Mouse (Mus musculus): ENCODE results near the gene Vma21.

Gene Vma21

DNA sequence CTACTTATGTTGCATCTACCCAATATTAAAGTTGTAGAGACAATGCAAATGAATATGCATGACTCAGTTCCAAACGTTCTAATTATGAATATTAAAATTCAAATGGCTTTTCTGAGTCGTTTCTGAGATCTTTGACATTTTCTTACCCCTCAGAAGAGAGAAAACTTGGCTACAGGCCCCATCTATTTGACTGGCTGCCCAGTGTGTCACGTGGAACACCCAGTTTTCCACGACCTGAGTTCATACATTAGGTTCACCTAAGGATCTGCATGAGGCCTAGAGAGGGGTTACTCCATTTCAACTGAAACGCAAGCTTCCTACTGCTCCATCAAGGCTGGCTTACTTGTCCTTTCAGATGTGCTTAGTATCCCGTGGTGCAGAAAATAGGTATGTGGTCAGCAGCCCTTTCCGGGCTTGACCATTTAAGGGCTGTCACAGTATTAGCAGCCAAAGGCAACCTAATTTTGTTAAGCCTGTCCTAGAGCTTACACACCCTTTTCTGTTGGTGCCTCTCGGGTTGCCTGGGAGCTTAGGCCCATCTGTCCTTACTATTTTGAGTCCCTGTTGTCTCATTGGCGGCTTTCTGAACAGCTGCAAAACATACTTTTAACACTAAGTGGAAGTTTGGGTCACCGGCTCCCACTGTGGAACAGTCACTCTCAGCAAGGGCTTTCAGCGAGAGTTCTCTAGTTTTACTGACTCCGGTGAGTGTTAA, at the start of gene Vma21:
TSS of gene Vma21 (plus strand) at position 294 of the 715 bp plus-strand sequence.
- ATAC-seq (ENCODE audit: low TSS enrichment): peak; percentile 31; the same call in 1 of the 2 replicates

GRCm38 (mm10) chrX:71767909-71768308, 47.8 kb upstream of the Vma21 start:
- no peak for ATAC-seq (ENCODE audit: low TSS enrichment)

DNA sequence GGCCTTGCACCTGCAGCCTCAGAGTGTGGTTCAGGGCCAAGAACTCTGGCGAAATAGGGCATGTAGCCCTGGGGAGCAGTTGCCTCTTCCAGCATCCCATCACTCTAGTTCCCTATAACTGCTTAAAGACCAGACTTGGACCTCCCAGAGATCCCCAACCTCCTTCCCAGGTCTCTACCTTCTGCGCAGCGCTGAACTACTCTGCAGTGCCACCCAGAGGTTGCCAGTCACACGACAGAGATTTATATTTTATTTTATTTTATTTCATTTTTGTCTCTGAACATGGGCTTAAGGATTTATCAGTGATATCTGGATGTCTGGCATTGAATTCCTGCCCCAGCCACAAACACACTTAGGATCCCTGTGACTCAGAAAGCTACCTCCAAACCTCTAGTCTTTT, 24.6 kb upstream of the Vma21 start:
- no peak for ATAC-seq (ENCODE audit: low TSS enrichment)

- ATAC-seq (ENCODE audit: low TSS enrichment): no peak
Measured at GRCm38 (mm10) chrX:71797766-71798165, 18.0 kb upstream of the Vma21 start.

- no peak for ATAC-seq (ENCODE audit: low TSS enrichment)
Measured at GRCm38 (mm10) chrX:71798883-71799282, 16.8 kb upstream of the Vma21 start.

DNA sequence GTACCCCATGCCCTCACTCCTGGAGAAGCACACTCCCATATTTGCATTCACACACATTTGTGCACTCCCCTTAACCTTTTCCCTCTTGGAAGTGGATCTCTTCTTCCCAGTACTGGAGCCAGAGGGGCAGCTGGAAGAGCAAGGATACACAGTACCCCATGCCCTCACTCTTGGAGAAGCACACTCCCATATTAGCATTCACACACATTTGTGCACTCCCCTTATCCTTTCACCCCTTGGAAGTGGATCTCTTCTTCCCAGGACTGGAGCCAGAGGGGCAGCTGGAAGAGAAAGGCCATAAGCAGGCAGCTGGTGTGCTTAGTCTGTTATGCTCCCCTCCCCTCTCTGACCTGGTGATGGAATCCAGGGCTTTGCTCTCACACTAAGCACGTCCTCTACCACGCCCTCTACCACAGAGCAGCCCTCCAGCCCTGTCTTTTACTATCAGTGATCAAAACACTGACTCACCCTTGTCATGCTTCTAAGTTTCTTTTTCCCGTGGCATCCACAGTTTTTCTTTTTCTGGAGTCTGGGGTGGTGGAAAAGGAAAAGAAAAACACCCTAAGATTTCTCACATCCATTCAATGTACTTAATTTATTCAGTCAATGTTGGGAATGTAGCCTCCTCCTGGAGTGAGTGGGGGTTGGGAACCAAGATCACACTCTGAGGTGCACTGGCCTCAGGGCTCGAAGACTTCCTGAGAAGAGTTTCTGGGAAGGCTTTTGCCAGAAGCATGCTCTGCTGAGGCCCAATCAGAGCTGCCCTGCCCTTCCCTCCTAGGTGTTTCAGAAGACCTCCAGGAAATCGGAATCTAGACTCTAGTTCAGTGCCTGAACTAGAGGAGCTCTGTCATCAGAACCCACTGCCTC, 3.5 kb upstream of the Vma21 start:
- no peak for ATAC-seq (ENCODE audit: low TSS enrichment)

DNA sequence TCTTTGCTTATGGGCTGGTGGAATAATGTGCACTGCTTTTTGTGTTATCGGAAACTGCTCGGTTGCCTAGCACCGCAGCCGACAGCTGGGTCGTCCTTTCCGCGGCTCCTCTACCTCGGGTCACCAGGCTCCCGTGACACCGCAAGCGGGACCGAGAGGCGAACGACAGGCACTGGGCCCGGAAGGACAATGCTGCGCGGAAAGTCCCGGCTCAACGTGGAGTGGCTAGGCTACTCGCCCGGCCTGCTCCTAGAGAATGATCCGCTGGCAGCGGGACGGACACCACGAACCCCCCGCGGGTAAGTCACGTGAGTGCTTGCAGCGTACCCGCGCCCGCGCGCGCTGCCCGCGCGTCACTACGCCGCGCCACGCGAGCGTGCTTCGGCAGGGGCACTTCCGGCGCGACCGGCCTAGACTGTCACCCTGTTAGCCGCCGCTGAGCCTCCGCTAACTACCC, 705 bp downstream of the Vma21 start:
- peak; percentile 99 for ATAC-seq (ENCODE audit: low TSS enrichment)

DNA sequence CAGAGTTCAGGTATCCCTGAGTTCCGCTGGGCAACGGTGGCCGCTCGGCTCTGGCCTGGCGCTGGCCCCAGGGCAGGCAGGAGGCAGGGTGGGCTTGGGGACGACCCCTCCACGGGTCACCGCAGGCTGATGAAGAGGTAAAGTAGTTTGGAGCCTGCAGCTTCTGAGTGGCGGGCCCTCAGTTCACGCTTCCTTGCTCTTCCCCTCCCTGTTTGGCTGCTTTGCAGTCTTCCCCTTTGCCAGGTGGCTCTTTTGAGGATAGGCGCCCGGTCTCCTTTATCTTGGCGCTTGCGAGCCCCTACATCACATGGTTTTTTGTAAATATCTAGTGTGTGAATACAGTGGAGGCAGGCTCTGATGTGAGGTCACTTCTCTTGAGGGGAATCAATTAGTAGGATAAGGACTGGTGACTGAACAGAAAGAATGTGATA, 1.2 kb downstream of the Vma21 start:
- peak; percentile 21; the same call in 1 of the 2 replicates for ATAC-seq (ENCODE audit: low TSS enrichment)

GRCm38 (mm10) chrX:71838911-71839310, 23.2 kb downstream of the Vma21 start:
- no peak for ATAC-seq (ENCODE audit: low TSS enrichment)

- ATAC-seq (ENCODE audit: low TSS enrichment): no peak
Measured at GRCm38 (mm10) chrX:71846696-71847095, 31.0 kb downstream of the Vma21 start.

DNA sequence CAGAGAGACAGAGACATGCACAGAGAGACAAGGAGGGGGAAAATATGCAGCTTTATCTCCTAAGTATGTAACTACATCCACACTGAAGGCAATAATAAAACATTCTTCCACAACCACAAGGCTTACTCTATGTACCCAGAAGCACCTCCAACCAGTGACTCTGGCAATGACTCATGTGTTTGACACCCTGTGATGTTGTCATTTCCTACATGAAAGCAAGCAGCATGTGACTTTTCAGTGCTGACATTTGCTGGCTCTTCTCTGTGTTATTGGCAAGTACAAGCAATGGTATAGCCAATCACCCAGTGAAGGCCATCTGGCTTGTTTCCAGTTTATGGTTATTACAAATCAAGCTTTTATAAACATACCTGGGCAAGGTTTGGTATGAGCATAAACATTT, 38.1 kb downstream of the Vma21 start:
- no peak for ATAC-seq (ENCODE audit: low TSS enrichment)

Data from frontal cortex, adult (tissue).